Mouse (Mus musculus): ENCODE measurements around the gene Ghrh. TPM values are rescaled to one million over a fixed set of nuclear protein-coding genes. Genes with fewer than 3 reads are reported as not detected.
"Not testable (repeated sequence)": the region's sequence is repeated elsewhere in the genome, so short reads cannot be mapped to it uniquely, and the experiment has no call there.

The Ghrh gene
- not detected in 2 replicates for polyA plus RNA-seq (2012; rRNA removed)

DNA sequence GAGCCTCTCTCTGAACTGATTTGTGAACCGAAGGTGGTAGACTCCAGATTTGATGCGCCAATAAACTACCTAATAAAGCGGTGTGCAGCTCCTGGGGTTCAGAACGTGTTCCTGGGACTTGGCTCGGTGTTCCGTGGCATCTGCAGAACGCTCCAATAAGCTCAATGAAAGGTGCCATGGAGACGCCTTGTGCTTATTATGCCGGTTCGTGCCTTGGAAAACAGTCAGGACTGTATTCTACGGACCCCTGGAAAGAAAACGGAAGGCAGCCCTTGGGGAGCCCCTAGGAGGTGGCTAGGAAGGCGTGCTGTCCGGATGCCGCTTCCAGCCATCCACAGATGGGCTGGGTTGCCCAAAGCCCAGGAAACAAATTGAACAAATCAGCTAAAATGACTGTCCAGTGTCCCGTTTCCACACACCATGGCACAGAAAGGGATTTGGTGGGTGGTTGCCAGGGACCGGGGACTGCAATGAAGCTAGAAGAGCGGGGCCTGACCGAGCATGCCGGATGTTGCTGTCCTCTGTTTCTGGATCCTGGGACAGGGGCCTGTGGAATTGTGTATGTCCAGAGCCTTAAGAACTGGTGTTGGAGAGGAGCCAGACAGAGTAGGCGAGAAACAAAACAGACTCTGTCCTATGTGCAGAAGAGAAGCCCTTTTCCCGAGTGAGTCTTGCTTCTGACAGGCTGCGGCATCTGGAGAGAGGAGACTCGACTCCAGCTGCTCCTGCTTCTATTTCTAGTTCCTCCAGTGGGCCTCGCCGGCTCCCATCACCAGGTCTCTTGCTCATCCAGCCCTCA lies at the start of gene Ghrh:
Ghrh (minus strand) TSS at position 146 of the 799 bp plus-strand sequence.
- no peak for DNase-seq (ENCODE audit: low read depth in 1 of 2, low spot score in 2 of 2)
- WGBS = 84% methylated on average over 26 of the region's 26 CpGs
- H3K4me3 ChIP-seq (ENCODE audit: extremely low read depth, insufficient read depth, insufficient read length) = no peak within 1 kb of the TSS

DNA sequence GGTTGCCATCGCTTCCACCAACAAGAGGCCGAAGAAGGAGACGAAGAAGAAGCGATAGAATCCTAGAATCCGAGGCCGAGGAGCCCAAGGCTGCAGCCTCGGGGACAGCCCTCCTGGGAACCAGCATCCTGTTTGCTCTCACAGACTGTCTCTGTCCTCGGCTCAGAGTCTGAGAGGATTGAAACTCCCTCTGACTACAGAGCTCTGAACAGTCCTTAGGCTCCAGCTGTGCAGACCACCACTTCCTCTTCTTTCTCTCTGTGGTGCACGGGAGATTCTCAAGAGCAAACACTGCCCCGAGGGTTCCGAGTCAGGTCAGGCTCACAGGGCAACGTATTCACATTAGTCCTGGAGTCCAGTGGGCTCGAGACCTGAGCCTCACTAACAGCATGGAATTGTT lies 48.7 kb upstream of the Ghrh start:
- no peak overlapping the region for H3K4me3 ChIP-seq (ENCODE audit: extremely low read depth, insufficient read depth, insufficient read length)
- H3K36me3 ChIP-seq (ENCODE audit: control insufficient read depth, insufficient read depth, low read length) = peaks cover 9% of the 10 kb centered on the region
- peak overlapping the region; percentile 48 for H3K27ac ChIP-seq (ENCODE audit: insufficient read depth, low read length)
- no peak for TF ChIP-seq CTCF (IDR thresholded peaks at IDR 0.05; ENCODE audit: extremely low read depth, insufficient read depth, insufficient read length, insufficient replicate concordance)
- no peak for TF ChIP-seq POLR2A (IDR thresholded peaks at IDR 0.05; ENCODE audit: low read depth, low read length)
- peaks cover 23% of the 10 kb centered on the region; the same call in 1 of the 2 replicates for H3K4me1 ChIP-seq (ENCODE audit: control insufficient read depth, insufficient read depth, insufficient read length)
- WGBS = 14% methylated on average over 13 of the region's 13 CpGs
- H3K27me3 ChIP-seq (ENCODE audit: control insufficient read depth, insufficient read depth, low read length) = no peaks in the 10 kb centered on the region
- peak; percentile 11 to 37 for DNase-seq (ENCODE audit: low read depth in 1 of 2, low spot score in 2 of 2)

More for the DNA sequence above, at the start of gene Ghrh:
- TF ChIP-seq CTCF (IDR thresholded peaks at IDR 0.05; ENCODE audit: extremely low read depth, insufficient read depth, insufficient read length, insufficient replicate concordance) = no peak
- no peak for TF ChIP-seq POLR2A (IDR thresholded peaks at IDR 0.05; ENCODE audit: low read depth, low read length)
- Histone ChIP-seq H3K27ac (ENCODE audit: insufficient read depth, low read length) (no peak within 1 kb of the TSS), H3K36me3 (ENCODE audit: control insufficient read depth, insufficient read depth, low read length) (no peaks in the 10 kb centered on the region), H3K27me3 (ENCODE audit: control insufficient read depth, insufficient read depth, low read length) (no peaks in the 10 kb centered on the region), H3K4me1 (ENCODE audit: control insufficient read depth, insufficient read depth, insufficient read length) (no peaks in the 10 kb centered on the region)

DNA sequence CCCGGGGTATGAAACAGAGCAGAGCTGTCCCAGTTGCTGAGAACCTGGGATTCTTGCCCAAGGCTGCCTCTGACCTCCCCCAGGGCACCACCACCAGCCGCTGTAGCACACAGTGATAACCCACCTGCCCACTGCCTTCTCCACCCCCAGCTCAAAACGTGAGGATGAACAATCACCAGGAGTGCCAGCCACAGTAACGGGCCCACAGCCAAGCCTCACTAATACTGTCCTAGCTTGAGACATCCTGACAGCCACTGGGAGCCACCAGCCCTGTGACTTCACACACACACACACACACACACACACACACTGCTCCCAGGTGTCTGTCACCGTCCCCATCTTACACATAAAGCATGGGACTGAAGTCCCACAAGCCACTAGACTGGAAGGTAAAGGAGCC lies 48.1 kb upstream of the Ghrh start:
- H3K27ac ChIP-seq (ENCODE audit: insufficient read depth, low read length) = peak overlapping the region; percentile 48
- 45% methylated on average over 5 of the region's 5 CpGs for WGBS
- DNase-seq (ENCODE audit: low read depth in 1 of 2, low spot score in 2 of 2) = no peak
- H3K4me1 ChIP-seq (ENCODE audit: control insufficient read depth, insufficient read depth, insufficient read length) = peaks cover 22% of the 10 kb centered on the region; the same call in 1 of the 2 replicates
- TF ChIP-seq CTCF (IDR thresholded peaks at IDR 0.05; ENCODE audit: extremely low read depth, insufficient read depth, insufficient read length, insufficient replicate concordance) = no peak
- no peak for TF ChIP-seq POLR2A (IDR thresholded peaks at IDR 0.05; ENCODE audit: low read depth, low read length)
- peaks cover 9% of the 10 kb centered on the region for H3K36me3 ChIP-seq (ENCODE audit: control insufficient read depth, insufficient read depth, low read length)
- H3K4me3 ChIP-seq (ENCODE audit: extremely low read depth, insufficient read depth, insufficient read length) = no peak overlapping the region
- no peaks in the 10 kb centered on the region for H3K27me3 ChIP-seq (ENCODE audit: control insufficient read depth, insufficient read depth, low read length)

DNA sequence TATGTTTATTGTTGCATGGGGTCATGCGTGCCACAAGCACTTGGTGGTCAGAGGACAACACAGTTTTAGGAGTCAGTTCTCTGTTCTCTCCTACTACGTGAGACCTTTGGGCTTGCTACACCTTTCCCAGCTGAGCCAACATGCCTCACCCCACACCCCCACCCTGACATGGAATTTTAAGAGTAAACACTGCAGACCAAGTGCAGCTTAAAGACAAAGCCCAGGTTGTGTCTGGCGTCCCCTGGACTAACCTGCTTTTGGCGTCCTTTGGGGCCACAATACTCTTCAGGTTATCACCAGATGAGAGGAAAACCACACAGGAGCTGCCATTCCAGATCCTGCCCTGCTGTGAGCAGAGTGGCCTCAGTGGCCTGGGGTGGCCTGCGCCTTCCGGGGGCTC lies 47.6 kb upstream of the Ghrh start:
- no peak overlapping the region for H3K4me3 ChIP-seq (ENCODE audit: extremely low read depth, insufficient read depth, insufficient read length)
- H3K36me3 ChIP-seq (ENCODE audit: control insufficient read depth, insufficient read depth, low read length) = peaks cover 9% of the 10 kb centered on the region
- no peak overlapping the region for H3K27ac ChIP-seq (ENCODE audit: insufficient read depth, low read length)
- WGBS = 86% methylated on average over 6 of the region's 6 CpGs
- H3K27me3 ChIP-seq (ENCODE audit: control insufficient read depth, insufficient read depth, low read length) = no peaks in the 10 kb centered on the region
- TF ChIP-seq CTCF (IDR thresholded peaks at IDR 0.05; ENCODE audit: extremely low read depth, insufficient read depth, insufficient read length, insufficient replicate concordance) (no peak), POLR2A (IDR thresholded peaks at IDR 0.05; ENCODE audit: low read depth, low read length) (no peak)
- peaks cover 17% of the 10 kb centered on the region; the same call in 1 of the 2 replicates for H3K4me1 ChIP-seq (ENCODE audit: control insufficient read depth, insufficient read depth, insufficient read length)
- no peak for DNase-seq (ENCODE audit: low read depth in 1 of 2, low spot score in 2 of 2)

DNA sequence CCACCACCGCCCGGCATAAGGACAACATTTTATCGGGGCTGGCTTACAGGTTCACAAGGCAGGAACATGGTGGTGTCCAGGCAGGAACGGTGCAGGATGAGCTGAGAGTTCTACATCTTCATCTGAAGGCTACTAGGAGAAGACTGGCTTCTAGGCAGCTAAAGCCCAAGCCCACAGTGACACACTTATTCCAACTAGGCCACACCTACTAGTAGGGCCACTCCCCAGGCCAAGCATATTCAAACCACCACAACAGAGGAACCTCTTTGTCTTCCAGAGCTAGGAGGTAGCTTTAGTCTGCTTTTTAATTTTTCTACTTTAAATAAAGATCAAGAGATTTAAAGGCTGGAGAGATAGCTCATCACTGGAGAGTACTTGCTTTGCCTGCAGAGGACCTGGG lies 46.2 kb upstream of the Ghrh start:
- Histone ChIP-seq H3K36me3 (ENCODE audit: control insufficient read depth, insufficient read depth, low read length) (peaks cover 8% of the 10 kb centered on the region), H3K27me3 (ENCODE audit: control insufficient read depth, insufficient read depth, low read length) (no peaks in the 10 kb centered on the region), H3K4me3 (ENCODE audit: extremely low read depth, insufficient read depth, insufficient read length) (no peak overlapping the region), H3K27ac (ENCODE audit: insufficient read depth, low read length) (no peak overlapping the region), H3K4me1 (ENCODE audit: control insufficient read depth, insufficient read depth, insufficient read length) (peaks cover 13% of the 10 kb centered on the region; the same call in 1 of the 2 replicates)
- DNase-seq (ENCODE audit: low read depth in 1 of 2, low spot score in 2 of 2) = no peak
- no peak for TF ChIP-seq CTCF (IDR thresholded peaks at IDR 0.05; ENCODE audit: extremely low read depth, insufficient read depth, insufficient read length, insufficient replicate concordance)
- TF ChIP-seq POLR2A (IDR thresholded peaks at IDR 0.05; ENCODE audit: low read depth, low read length) = no peak
- 92% methylated on average over 4 of the region's 4 CpGs for WGBS

DNA sequence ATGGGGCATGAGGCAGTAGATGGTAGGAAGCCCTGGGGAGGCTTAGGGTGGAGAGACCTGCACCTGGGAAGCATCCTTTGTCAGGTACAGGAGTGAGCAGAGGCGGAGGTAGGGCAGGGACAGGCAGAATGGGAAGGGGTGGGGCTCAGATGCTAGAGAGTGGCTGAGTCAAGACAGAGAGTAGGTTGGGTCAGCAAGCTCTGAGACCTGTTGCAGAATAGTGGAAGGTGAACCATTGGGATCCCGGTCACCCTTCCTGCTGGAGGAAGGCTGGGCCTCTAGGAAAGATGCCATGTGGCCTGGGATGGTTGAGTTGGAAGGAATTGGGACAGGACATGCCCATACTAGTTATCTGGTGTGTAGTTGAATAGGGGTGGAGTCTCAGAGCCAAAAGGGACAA lies 45.0 kb upstream of the Ghrh start:
- no peaks in the 10 kb centered on the region for H3K27me3 ChIP-seq (ENCODE audit: control insufficient read depth, insufficient read depth, low read length)
- H3K4me1 ChIP-seq (ENCODE audit: control insufficient read depth, insufficient read depth, insufficient read length) = peaks cover 13% of the 10 kb centered on the region; the same call in 1 of the 2 replicates
- no peak for DNase-seq (ENCODE audit: low read depth in 1 of 2, low spot score in 2 of 2)
- H3K27ac ChIP-seq (ENCODE audit: insufficient read depth, low read length) = no peak overlapping the region
- TF ChIP-seq CTCF (IDR thresholded peaks at IDR 0.05; ENCODE audit: extremely low read depth, insufficient read depth, insufficient read length, insufficient replicate concordance) (no peak), POLR2A (IDR thresholded peaks at IDR 0.05; ENCODE audit: low read depth, low read length) (no peak)
- H3K36me3 ChIP-seq (ENCODE audit: control insufficient read depth, insufficient read depth, low read length) = peaks cover 5% of the 10 kb centered on the region
- no peak overlapping the region for H3K4me3 ChIP-seq (ENCODE audit: extremely low read depth, insufficient read depth, insufficient read length)
- WGBS = 92% methylated on average over 2 of the region's 2 CpGs

DNA sequence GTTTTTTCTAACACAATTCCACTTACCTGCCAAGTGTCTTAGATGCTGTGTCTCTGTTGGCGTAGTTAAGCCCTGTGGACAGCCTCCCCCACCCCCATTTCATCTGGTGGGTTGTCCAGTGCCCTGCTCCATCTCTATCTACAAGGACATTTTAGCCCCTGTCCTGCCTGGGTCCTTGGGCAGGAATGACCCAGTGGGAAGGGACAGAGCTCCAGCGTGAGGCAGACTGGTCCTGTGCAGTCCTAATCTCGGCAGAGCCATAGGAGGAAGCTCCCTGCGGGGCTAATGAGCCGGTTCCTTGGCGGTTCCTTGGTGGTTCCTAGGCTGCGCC lies 42.2 kb upstream of the Ghrh start:
- TF ChIP-seq CTCF (IDR thresholded peaks at IDR 0.05; ENCODE audit: extremely low read depth, insufficient read depth, insufficient read length, insufficient replicate concordance) = no peak
- DNase-seq (ENCODE audit: low read depth in 1 of 2, low spot score in 2 of 2) = no peak
- Histone ChIP-seq H3K4me3 (ENCODE audit: extremely low read depth, insufficient read depth, insufficient read length) (no peak overlapping the region), H3K4me1 (ENCODE audit: control insufficient read depth, insufficient read depth, insufficient read length) (no peaks in the 10 kb centered on the region), H3K27me3 (ENCODE audit: control insufficient read depth, insufficient read depth, low read length) (no peaks in the 10 kb centered on the region), H3K27ac (ENCODE audit: insufficient read depth, low read length) (no peak overlapping the region), H3K36me3 (ENCODE audit: control insufficient read depth, insufficient read depth, low read length) (0 out of 2 replicates have a peak, but pooled peaks cover 1% of the 10 kb centered on the region)
- 96% methylated on average over 7 of the region's 7 CpGs for WGBS

- not testable (repeated sequence) for H3K27me3 ChIP-seq (ENCODE audit: control insufficient read depth, insufficient read depth, low read length); H3K36me3 ChIP-seq (ENCODE audit: control insufficient read depth, insufficient read depth, low read length); H3K4me3 ChIP-seq (ENCODE audit: extremely low read depth, insufficient read depth, insufficient read length); DNase-seq (ENCODE audit: low read depth in 1 of 2, low spot score in 2 of 2); H3K4me1 ChIP-seq (ENCODE audit: control insufficient read depth, insufficient read depth, insufficient read length); H3K27ac ChIP-seq (ENCODE audit: insufficient read depth, low read length)
- 97% methylated on average over 14 of the region's 14 CpGs for WGBS
Measured at GRCm38 (mm10) chr2:157388901-157389590, 41.7 kb upstream of the Ghrh start.

All from spleen, adult 2 months (tissue).